Mouse (Mus musculus) thymus, postnatal 14 days (tissue): ENCODE data around the gene Kcna10.
A peak's percentile ranks its signal among the peaks of the same experiment; 100 is the strongest.

Experiments used
- DNase-seq: peaks from one replicate; pipeline ENCODE4 v3.0.0; 2021

The Kcna10 gene

DNA sequence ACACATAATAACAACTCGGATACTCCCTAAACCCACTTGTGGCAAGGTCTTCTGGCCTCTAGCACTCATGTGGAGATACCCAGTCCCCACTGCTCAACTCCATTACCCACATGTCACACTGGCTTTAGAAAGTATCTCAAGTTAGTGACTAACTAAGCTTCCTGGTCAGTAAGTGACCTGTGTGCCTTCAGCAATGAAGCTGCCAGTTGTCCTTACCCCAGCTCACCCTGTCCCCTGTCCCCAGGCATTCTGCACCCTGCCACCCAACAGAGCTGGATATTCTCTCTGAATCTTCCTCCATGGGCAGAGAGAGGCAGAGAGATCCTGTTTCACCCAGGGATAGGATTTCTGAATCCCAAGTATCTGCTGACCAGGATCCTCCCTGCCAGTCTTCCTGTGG, at the start of gene Kcna10:
Kcna10 (plus strand) TSS at position 301 of the 400 bp plus-strand sequence.
- no peak for DNase-seq

DNA sequence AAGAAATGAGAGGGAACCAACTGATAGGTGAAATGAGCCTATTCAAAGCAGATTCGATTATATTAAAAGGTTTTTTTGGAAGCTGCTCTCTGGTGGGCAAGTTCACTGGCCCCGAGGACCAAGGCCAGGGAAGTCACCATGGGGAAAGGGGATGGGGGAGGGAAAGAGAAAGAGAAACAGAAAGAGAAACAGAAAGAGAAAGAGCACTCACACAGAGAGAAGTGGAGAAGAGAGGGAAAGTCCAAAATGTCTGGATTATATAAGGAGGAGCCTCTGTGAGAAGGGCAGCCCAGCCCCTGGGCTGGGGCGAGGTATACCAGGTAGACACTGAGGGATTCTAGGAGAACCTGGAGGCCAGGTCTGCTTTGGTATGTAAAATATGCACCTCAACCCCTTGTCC, 48.4 kb upstream of the Kcna10 start:
- no peak for DNase-seq

DNA sequence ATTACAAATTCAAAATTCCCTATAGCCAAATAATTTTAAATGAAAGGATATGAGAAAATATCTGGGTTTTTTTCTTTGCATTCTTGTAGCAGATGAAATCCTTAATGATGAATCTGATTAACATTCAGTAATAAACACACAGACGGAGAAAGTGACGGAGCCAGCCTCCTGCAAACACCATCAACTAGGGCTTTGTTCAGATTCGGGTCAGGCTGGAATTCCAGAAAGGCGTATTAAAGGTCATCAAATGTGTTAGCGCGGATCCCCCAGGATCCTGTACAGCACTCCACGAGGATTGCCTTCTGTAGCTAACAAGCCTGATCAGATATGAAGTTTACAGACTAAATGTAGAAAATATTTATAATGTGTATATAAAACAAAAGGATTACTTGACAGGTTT, 35.7 kb upstream of the Kcna10 start:
- DNase-seq, result no peak

DNA sequence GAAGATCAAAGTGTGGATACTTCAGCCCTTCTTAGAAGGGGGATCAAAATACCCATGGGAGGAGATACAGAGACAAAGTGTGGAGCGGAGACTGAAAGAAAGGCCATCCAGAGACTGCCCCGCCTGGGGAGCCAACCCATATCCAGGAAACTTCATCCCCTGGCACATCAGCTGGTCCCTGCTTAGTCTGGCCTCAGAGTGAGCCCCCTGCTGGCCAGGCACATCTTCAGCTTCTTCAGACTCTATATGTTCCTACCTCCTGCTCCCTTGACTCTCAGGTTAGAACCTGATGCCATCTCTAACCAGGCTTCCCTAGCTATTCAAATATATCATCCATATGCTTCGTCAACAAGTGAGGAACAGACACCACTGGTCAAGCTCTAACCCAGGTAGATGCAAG, 33.9 kb upstream of the Kcna10 start:
- peak; percentile 80 for DNase-seq

DNA sequence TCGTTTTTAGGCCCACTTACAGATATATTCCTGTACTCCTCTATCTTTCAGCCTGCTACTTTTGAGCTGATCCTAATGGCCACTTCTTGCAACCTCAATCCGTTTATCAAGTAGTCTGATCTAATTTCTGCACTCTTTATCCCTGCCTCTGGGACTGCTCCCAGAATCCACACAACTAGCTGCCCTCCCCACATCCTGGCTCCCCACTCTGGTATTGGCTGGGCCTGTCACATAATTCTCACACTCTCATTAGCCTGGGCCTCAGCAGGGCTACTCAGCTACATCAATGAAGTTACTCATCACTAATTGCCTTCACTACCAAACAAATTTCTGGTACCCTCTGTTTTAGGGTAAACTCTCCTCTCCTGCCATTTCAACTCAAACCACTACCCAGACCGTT, 32.4 kb upstream of the Kcna10 start:
- no peak for DNase-seq

GRCm38 (mm10) chr3:107150872-107151540, 31.9 kb upstream of the Kcna10 start:
- DNase-seq, result no peak

DNA sequence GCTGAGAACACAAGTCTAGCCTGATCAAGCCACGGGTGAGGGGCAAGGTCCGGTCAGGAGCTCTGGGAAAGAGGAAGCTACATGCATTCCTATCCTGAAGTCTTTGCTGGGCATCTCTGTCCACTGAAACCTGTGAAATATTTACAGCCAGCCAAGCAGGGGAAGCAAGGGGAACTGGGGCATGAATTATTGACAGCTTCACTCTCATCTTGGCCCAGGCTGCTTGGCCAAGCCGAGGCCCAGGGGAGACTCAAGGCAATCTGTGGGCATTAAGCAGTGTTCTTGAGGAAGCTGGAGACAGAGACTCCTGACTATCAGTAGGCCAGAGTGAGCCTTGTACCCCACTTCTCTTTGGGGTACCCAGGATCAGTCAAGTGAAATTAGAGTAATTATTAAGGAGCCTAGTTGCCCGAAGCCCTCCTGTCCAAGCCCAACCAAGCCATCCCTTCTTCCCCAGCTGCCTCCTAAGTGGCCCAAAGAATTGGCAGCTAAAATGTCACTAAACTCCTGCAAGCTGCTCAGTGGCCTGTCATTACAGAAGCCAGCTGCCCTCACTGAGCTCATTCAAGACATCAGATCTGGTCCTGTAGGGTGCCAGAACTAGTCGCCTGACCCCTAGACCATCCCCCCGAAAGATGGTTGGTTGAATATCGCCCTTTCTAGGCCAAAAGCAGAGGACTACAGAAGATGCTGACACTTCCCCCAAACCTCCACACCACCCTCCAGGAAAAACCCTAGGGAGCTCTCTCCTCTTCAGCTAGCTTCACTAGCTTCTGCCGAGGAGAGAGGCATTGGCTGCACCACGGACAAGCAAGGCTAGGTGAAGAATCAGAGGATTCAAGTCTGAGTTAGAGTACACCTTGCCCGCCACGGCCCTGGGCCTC, 28.8 kb upstream of the Kcna10 start:
- DNase-seq, result no peak

DNA sequence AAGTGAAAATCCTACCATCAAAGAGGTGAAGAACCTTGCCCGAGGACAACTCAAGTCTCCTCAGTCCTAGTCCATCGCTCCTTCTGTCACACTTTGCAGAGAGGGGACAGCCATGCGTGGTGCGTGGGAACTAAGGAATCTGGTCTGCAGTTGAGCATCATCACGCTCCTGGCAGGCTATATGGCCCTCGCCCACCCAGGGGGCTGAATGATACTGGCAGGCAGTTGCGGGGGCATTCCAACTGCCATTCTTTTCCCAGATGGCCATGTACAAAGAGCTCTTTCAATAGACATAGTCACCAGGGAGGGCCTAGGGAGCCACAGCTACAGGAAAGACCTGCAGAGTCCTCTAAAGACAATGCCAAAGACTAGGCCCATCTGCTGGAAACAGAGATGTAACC, 24.0 kb upstream of the Kcna10 start:
- no peak for DNase-seq

DNA sequence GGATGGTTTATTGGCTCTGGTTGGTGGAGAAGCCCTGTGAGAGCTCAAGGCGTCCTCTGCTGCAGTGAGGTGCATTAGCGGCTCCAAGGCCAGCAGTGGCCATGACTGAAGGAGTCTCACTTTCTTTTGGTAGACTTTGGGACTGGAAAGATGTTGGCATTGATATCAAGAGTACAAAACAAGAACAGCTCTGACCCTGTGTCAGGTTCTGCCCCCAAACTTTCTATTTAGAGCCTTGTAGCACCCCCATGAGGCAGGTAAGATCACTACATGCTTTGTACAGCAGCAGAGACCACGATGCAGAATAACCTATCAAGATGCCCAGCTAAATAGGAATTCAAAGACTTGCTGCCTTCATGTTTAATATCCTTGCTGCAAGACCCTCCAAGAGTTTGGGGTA, 23.4 kb upstream of the Kcna10 start:
- peak; percentile 66 for DNase-seq

DNA sequence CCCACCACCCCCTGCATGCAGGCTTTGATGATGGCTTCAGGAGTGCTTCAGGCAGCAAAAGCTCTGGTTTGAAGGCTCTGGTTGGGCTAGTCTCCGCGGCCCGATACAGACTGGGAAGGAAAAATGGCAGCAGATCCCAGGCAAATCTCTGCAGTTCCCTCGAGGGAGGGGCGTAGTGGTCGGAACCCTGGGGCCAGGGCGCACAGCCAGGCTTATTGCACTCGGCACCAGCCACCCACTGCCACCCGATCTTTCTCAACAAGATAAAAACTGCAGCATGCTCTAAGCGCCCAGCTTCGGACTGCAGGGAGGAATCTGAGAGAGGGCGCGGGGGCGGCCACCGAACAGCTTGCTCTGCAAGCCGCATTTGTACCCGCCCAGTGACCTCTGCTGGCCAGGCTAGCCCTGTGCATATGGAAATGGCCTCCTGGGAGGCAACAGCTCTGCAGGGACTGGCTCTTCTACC, 23.0 kb upstream of the Kcna10 start:
- DNase-seq, result peak; percentile 38

DNA sequence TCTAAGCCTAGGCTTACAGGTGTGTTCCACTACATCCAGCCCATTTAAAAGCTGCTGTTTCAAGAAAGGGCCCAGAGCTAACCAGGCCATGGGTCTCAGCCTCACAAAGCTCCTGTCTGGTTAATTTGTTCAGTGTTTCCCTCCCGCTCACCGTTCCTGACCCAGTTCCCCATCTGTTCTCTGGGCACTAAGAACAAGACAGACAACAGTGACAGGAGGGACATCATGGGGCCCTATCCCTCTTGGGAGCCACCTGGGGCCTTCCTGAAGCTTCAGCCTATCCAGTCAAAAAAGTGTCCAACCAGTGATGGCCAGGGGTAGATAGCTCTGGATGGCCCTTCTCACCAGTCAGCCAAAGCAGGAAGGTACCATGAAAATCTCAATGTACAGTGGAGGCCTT, 20.1 kb upstream of the Kcna10 start:
- no peak for DNase-seq

DNA sequence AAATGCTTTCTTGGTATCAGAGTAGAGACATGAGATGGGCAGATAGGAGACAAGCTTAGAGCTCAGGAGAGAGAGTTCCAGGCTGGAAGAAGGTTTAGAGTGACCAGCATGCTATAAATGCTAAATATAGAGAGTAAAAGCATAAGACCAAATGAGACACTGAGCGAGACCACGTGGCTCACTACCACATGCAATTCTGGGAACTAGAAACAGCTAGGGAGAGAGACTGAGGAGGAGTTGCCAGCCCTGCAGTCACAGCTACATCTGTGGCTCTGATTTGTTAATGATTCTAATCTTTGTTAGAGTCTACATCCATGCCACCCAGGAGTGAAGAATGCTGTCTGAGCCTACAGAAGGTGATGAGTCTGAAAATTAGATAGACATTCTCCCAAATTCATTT, 13.3 kb upstream of the Kcna10 start:
- DNase-seq, result no peak

DNA sequence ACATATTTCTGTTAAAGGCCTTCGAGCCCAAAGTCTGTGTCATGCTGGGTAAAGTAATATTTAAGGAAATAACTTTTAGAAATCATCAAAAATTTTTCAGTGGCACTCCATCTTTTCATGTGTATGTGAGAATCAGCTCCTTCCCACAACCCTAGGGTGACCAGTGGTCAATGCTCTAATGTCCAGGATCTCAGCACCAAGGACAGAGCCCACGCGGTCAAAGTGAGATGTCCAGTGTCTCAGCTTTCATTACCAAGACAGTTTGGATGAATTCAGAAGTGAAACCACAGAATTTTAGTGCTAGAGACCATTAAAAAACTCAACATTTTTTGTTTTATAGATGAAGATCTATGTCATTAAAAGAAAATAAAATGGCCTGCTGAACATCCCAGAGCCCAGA, 10.9 kb upstream of the Kcna10 start:
- DNase-seq, result no peak

DNA sequence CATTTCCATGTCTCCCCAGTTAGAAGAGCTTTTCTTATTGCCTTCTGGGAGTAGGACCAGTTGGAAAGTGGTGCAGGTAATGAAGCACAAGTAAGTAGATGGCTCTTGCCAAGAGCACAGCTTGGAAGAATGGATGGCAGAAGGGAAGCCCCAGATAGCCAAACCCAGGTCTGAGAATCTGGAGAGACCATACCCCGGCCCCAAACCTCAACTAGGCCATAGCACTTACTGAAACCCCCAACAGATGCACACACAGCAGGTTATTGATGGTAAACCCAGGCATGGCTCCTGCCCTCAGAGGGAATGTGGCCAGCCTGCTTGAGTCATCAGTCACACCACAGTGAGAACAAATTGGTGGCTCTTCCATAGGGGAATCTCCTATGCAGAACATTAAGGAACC, 10.3 kb upstream of the Kcna10 start:
- DNase-seq, result no peak

DNA sequence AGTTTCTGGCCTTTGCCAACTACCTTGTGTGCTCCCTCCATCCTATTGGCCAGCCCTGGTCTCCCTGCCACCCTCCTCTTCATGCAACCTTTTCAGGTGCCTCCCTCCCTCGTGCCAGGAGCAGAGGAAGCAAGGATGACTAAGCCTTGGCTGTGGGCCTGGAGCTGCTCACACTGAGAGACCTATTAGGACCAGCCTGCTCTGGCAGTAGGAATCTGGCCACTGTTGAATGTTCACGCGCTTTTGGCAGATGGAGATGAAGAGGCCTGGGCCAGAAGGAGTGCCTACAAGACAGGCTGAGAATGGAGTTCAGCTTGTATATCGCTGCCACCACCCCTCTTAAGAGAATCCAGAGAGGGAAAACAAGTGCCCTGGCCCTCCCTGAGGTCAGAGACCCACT, 7.4 kb upstream of the Kcna10 start:
- DNase-seq, result no peak

DNA sequence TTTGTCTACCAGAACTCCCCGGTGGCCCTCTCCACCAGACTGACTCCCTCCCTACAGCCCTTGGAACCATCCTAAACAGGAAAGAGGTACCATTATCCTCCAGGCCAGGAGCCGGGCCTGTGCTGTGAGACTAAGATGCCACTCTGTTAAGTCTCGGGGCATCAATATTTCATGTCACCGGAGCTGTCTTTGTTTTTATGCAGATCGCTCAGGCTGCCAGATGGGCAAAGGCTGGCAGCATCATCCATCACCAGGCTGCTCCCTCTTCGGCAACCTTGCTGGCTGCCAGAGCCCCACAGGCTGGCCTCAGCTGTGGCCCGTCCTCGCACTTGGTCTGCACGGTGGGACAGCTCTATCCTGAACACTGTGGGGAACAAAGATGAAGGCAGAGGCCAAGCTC, 6.4 kb upstream of the Kcna10 start:
- no peak for DNase-seq

GRCm38 (mm10) chr3:107180860-107181259, 2.0 kb upstream of the Kcna10 start:
- DNase-seq, result no peak

- no peak for DNase-seq
Measured at GRCm38 (mm10) chr3:107183178-107183577, 322 bp downstream of the Kcna10 start.

DNA sequence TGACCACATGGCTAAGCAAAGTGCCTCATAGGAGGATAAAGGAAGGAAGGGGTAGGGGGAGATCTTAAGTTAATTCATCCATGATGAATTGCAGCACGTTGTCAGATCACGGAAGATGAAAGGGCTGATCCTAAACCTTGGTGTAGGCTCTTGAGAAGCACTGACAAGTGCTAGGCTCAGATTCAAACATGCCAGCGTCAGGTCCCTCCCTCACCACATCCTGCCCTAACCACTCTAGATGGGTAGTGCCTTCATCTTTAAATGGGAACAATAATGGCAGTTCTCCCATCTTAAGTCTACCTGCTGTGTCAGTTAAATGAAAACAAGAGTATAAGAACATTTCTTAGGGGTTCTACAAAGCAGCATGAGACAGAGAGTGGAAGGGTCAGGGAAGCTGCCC, 2.7 kb downstream of the Kcna10 start:
- DNase-seq, result peak; percentile 21

DNA sequence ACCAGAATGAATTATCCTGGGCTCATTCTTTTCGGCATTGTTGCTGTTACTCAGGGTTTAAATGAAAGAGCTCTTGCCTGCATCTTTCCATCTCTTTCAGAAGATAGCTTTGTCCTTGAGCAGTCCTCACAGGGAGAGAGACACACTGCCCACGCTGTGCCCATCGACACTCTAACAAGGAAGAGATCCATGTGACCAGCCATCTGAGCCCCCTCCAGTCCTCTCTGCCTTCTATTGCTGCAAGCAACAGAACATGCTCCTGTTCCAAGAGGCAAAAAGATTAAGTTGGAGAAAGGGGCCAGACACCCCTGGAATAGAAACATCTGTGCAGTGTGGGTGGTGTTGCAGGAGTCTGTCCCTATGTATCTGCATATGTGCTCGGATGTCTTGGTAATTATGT, 4.2 kb downstream of the Kcna10 start:
- no peak for DNase-seq

- DNase-seq, result peak; percentile 66
Measured at GRCm38 (mm10) chr3:107188226-107188899, 5.5 kb downstream of the Kcna10 start.

DNA sequence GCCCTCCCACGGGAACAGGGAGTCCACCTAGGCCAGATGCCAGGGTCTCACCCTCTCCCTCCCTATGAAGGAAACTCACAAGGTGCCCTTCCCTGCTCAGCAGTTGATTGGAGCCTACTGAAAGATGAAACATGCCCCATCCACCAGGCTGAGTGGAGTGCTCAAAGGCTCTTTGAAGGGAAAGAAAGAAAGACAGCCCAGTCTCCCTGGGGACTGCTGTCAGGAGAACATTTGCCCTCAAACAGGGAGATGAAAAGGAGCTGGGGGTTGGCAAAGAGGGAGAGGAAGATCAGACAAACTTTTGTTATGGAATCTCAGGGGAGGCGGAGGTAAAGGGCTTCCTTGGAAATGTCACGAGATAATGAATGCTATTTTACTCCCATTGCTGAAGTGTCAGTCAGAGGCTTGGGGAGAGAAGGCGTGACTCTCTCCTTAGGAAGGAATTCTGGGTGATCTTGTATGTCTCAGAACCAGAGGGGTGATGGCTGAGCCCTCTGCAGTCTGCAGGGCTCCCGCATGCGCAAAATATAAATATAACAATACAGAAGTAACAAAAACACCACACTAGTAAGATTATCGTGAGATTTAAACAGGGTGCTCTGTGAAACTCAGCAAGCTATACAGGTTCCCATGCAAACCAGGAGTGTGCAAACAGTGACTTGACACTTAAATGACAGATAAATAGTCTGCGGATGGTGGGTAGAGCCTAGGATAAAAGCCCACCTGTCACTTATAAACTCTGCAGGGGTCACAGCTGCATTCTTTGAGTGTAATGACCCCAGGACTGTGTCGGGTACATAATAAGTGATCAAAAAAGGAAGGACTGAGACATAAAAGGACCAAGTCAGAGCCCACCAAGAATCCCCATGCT, 18.7 kb downstream of the Kcna10 start:
- no peak for DNase-seq

DNA sequence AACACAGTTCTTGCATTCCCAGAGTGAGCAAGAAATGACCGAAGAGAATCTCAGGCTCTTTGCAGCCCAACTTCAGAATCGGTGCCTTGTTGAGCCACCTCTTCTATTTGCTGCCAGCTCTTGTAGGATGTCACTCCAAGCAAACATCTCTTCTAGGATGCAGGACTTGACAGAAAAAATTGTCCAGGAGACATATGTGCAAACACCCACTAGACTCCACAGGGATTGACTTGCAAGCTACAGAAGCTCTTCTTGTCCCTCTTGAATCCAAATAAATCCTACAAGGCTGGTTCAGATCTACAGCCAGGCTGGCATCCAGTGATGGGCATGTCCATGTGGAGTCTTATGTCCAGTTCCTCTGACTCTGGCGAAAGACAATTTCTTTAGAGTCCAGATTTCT, 21.6 kb downstream of the Kcna10 start:
- no peak for DNase-seq
